Mouse (Mus musculus) E14TG2a.4 (cell line): ENCODE results near the gene Grwd1.

Experiments used
- CTCF ChIP-seq: conservative IDR thresholded peaks from 2 replicates; pipeline ENCODE4 v1.5.1; 2014; ENCODE audit warnings: low read length
- NANOG ChIP-seq: IDR thresholded peaks from 2 replicates; pipeline ENCODE4 v1.6.1; 2014; ENCODE audit warnings: borderline replicate concordance, low read length, mixed read lengths
- POU5F1 ChIP-seq: IDR thresholded peaks from 2 replicates; pipeline ENCODE4 v1.6.1; 2014; ENCODE audit warnings: low read length, borderline replicate concordance

- no peak for TF ChIP-seq CTCF
- TF ChIP-seq POU5F1, result no peak
- no peak for TF ChIP-seq NANOG
Measured at GRCm38 (mm10) chr7:45785388-45786135, 45.2 kb downstream of the Grwd1 start.
